Mouse (Mus musculus): Measurements from ENCODE around the gene Ust. TPM values are rescaled to one million over a fixed set of nuclear protein-coding genes. Genes with fewer than 3 reads are reported as not detected.
A peak's percentile ranks its signal among the peaks of the same experiment; 100 is the strongest.

The Ust gene
- total RNA-seq, 2 experiments from 2014 or later: 18.0 to 19.4 TPM

- no peak for DNase-seq
- intact Hi-C loops (cut with DNase I): loop anchor here (1.0 to 5.0 kb wide), 3 partner anchors 47 to 378 kb away; no protein-coding TSS in a partner anchor
These were observed 322.9 kb downstream of the Ust start for GRCm38 (mm10) chr10:8195730-8196129.

DNA sequence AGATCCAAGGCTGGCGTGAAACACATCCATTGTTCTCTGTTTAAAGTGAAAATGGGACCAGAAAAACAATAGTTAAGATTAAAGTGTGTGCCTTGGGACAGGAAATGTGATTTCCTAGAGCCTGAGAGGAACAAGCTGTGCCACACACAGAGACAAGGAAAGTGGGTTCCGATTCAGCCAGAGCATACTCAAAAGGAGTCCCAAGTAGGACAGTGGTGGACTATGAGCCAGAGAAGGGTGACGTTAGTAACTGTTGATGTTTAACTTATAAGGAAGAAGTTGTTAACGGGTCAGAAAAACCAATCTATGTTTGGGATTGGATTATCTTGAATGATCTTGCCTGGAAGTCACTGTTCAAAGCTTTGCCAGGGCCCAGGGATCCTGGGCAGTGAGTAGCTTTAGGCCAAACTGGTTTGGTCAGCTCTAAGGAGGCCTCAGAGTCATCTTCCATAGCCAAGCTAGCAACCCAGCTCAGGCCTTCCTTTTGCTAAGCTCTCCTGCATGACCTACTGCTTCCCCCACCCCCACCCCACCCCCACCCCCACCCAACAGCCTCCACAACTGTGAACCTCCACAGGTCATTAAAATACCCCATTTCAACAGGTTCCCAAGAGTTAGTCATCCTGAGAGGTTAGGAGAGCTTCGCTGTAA is 329.2 kb downstream of the Ust start:
- intact Hi-C loops (cut with DNase I): no loop called here
- no peak for DNase-seq

GRCm38 (mm10) chr10:8185586-8185985 is 333.0 kb downstream of the Ust start:
- intact Hi-C loops (cut with DNase I): no loop called here
- DNase-seq: no peak

DNA sequence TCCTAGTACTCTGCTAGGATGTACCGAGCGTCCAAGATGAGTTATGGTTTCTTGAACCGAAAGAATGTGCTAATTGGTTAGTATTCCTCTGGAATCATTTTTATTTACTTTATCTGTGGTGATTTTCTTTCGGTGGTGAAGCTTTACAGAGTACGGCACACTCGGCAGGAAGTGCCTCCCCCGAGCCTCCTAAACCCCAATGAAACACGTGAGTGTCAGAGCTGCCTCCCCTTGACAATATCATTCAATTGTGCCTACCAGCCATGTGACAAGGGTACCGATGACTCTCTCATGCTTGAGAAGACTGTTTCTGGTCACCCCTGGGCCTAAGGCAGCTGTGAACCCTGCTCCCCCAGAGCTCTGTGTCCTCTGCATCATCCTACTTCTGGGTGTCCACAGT is 333.9 kb downstream of the Ust start:
- intact Hi-C loops (cut with DNase I): no loop called here
- DNase-seq: no peak

DNA sequence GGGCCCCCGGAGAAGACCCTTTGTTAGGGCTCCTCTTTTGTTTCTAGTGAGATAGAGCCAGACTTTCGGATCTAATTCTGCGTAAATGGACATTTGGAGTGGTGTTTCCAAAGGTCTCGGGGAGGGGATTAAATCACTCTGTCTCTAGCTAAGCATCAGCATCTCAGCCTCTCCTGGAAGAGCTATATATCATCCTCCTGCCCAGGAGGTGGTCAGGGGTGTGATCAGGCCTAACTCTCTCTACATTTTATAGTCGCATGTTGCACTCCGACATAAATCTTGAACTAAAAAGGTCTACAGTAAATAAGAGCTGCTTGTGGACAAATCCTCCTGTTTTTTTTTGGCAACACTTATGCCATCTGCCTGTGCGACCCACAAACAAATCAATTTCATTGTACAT is 335.5 kb downstream of the Ust start:
- intact Hi-C loops (cut with DNase I): no loop called here
- no peak for DNase-seq

DNA sequence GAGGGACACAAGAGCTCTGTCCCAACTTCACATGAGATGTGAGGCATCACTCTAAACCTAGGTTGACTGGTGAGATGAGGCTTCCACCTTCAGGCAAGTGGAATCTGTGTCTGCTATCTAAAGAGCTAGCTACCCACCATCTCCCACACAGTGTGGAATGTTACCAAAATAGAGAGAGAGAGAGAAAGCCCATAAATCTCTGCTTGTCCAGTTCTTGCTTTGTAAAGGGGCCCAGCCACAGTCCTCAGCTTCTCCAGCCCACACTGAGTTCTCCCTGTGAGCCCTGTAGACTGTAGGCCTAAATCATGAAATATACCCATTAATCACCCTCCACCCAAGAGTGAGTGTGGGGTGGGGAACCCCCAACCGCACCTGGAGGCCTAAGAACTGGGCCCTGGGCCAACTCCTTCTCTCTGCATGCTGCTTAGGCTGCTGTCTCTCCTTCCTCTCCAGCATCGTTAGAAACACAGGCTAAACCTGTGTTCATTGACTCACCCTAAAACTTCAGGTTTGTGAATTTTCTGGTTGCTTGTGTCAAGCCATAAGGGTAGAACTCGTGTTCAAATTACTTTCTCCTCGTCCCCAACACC is 336.9 kb downstream of the Ust start:
- DNase-seq: peak; percentile 7
- intact Hi-C loops (cut with DNase I): no loop called here

GRCm38 (mm10) chr10:8177618-8178017 is 341.0 kb downstream of the Ust start:
- DNase-seq: no peak
- intact Hi-C loops (cut with DNase I): no loop called here

DNA sequence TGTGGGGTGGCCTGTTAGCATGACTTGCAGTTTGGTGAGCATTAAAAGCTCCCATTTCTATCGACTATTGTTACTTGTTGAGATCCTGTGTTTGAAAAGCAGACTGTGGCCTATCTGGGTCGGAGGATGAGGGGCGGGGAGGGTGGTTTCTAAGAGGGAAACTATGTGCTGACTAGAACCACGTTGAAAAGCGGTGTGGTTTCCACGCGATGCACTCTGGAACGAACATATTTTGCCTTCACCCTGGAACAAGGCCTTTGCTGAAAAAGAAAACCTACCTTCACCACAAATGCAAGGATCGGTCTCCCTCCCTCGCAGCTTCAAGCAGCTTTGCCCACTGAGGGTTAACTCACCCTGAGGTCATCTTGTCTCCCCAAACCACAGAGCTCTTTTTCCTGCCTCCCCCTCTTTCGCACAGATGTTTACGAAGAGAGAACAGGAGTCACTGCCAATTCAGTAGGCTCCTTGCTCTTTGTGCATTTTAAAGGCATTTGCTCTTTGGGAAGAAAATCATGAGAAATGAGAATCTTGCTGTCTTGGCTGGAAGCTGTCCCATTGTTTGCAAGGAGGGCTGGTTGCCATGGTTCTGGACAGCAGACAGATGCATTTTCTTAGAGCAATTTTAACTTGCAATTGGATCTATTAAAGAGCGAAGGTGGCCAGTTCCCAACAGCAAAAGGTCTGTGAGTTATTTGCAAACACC is 342.1 kb downstream of the Ust start:
- DNase-seq: peak; percentile 8
- intact Hi-C loops (cut with DNase I): no loop called here

DNA sequence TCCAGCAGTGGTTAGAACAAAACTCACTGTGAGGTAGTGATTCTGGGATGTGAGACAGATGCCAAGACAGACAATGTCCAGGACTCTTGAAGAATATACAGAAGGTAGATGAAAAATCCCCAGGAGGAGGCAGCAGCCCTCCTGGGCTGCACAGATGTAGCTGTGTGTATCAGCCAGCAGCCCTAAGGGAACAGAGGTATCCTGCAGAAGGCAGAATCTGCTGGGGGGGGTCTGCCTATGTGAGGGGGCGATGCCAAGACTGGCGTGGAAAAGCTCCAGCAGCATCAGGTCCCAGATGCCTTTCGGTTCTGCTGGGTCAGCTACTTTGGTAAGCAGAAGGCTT is 342.6 kb downstream of the Ust start:
- peak; percentile 11 for DNase-seq
- intact Hi-C loops (cut with DNase I): no loop called here

DNA sequence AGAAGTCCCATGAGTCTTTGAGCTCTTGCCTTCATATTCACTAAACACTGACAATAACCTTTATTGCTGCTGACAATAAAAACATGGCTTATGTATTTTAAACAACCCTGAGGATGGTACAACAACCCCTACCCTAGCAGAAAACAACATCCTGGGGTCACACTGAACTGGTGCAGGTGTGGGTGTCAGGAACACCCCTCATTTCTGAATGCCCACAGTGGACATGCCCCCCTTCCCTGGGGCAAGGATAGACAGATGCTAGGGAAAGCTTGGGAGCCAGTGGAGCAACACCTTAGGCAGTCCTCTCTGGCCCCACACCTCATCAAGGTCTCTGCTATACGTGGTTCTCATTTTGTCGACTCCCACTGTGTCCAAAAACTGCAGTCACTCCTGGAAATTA is 343.9 kb downstream of the Ust start:
- no peak for DNase-seq
- intact Hi-C loops (cut with DNase I): no loop called here

DNA sequence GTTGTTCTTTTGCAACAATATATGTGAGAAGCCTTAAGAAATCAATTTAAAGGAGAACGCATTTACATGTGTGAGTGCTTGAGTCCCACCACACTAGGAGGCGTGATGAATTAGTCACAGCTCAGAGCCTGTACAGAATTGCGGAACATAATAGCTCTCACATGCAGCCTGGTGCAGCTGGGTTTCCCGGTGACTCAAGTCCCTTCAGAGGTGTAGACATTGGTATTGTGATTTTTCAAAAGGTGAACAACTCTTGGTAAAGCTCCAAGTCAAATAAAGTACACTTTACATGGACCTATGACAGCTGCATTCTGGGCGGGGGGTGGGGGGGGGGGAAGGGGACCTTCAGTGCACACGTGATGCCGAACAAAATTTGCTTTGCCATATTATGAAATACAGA is 344.4 kb downstream of the Ust start:
- intact Hi-C loops (cut with DNase I): no loop called here
- DNase-seq: no peak

- no peak for DNase-seq
- intact Hi-C loops (cut with DNase I): no loop called here
These were observed 345.6 kb downstream of the Ust start for GRCm38 (mm10) chr10:8173032-8173431.

DNA sequence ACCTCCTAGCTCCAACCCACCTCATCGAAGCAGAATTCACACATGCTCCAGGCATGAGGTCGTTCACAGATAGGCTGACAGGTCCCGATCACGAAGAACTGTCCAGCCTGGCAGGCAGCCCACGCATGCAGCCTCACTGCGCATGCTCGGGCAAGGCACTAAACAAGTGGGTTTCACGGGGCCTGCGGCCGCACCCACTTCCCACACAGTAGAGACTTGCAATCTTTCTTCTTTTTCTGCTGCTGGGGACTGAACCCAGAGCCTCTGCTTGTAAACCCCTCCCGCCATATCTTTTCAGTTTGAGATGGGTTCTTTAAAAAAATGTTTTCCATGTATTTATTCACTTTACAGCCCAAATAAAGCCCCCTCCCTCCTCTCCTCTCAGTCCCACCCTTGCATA is 347.1 kb downstream of the Ust start:
- intact Hi-C loops (cut with DNase I): no loop called here
- no peak for DNase-seq

All from left cerebral cortex, postnatal 4 days (tissue).